26 mouse cellular contexts compared by ENCODE assay signal in the genomic region with DNA sequence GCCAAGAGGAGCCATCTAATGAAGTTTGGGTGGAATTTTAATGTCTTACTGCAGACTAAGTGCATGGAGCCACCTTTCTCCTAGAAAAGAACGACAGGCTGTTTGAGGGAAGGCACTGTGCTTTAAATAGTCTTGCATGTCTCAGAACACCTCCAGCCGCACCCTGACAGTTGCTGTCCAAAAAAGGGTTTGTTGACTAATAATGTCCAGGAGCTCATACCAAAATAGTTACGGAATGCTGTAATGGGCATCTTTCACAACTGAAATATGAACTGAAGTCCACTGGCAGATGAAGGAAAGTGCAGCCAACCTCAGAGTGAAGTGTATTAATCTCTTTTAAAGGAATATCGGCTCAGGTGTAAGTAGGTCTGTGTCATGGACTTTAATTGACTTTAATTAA. TPM values are rescaled to one million over a fixed set of nuclear protein-coding genes. Genes with fewer than 3 reads are reported as not detected.
DNase-seq lines count a peak whose midpoint lies in the region; ATAC-seq lines count a peak whose summit lies in the region.
"Had no signal": no experiment of that assay in that cellular context is flagged by ENCODE, and none has a peak within 500 bp of the region (broad histone marks: within the 10 kb centered on the region; RNA-seq: fewer than 3 reads in every experiment).

No protein-coding gene starts in this region.

- H3K9ac ChIP-seq in heart, embryonic 14.5 days (ENCODE audit: low read length), result no peak overlapping the region
- H3K9ac ChIP-seq: embryonic facial prominence, embryonic 15.5 days; forebrain, embryonic 15.5 days; hindbrain, embryonic 14.5 days; intestine, embryonic 15.5 days; kidney, embryonic 15.5 days had no signal

- no peak for DNase-seq in frontal cortex, adult 2 months (ENCODE audit: extremely low spot score in 1 of 2, low spot score in 1 of 2)
- no peak for DNase-seq in heart, embryonic 10.5 days (ENCODE audit: low spot score)
- no peak for DNase-seq in heart, adult 8-10 months (ENCODE audit: low spot score)
- peak; percentile 16 to 20 for DNase-seq in heart, postnatal 10 days
- DNase-seq in kidney, adult 9 months, result no peak
- no peak for DNase-seq in adipocyte (ENCODE audit: low spot score)
- DNase-seq: adrenal gland, postnatal 14 days; B cell, adult 2 months; cerebellum, adult 18-20 months; cerebellum, postnatal 10 days; embryo, embryonic 11 days; gastrocnemius, postnatal 14 days; kidney, adult 18-20 months had no signal

- H3K9me3 ChIP-seq in heart, embryonic 10.5 days, result no peaks in the 10 kb centered on the region
- H3K9me3 ChIP-seq in heart, embryonic 14.5 days (ENCODE audit: control insufficient read depth, low read length), result no peaks in the 10 kb centered on the region
- H3K9me3 ChIP-seq: embryonic facial prominence, embryonic 15.5 days; forebrain, embryonic 10.5 days; forebrain, embryonic 15.5 days; G1E; hindbrain, embryonic 10.5 days; intestine, embryonic 15.5 days; kidney, embryonic 15.5 days had no signal

- intact Hi-C loops in heart, postnatal 10 days (cut with DNase I), result no loop called here

- H3K4me3 ChIP-seq in heart, embryonic 10.5 days, result no peak overlapping the region
- H3K4me3 ChIP-seq in heart, embryonic 14.5 days (ENCODE audit: control insufficient read depth in 1 of 2, insufficient read depth in 1 of 2, low read depth in 1 of 2, low read length in 2 of 2), result no peak overlapping the region
- H3K4me3 ChIP-seq: embryonic facial prominence, embryonic 15.5 days; erythroblast, embryonic 14.5 days; forebrain, embryonic 10.5 days; forebrain, embryonic 15.5 days; hindbrain, embryonic 10.5 days; intestine, embryonic 15.5 days; kidney, embryonic 15.5 days had no signal

- H3K27ac ChIP-seq in heart, embryonic 10.5 days, result peak overlapping the region; percentile 75
- peak overlapping the region in 1 of 2 experiments; percentile 69; a peak in 3 of 4 replicates for H3K27ac ChIP-seq in heart, embryonic 14.5 days (replicated peaks in 1 of 2; ENCODE audit: control insufficient read depth in 1 of 2, insufficient read depth in 1 of 2, low read depth in 2 of 2, low read length in 2 of 2)
- H3K27ac ChIP-seq: embryonic facial prominence, embryonic 15.5 days; forebrain, embryonic 10.5 days; forebrain, embryonic 15.5 days; hindbrain, embryonic 10.5 days; hindbrain, embryonic 14.5 days; intestine, embryonic 15.5 days; kidney, embryonic 15.5 days had no signal

- H3K4me1 ChIP-seq in heart, embryonic 10.5 days, result peaks cover 5% of the 10 kb centered on the region; the same call in 1 of the 2 replicates
- peaks cover 0 to 13% of the 10 kb centered on the region in 2 experiments; a peak in 3 of 4 replicates for H3K4me1 ChIP-seq in heart, embryonic 14.5 days (ENCODE audit: control insufficient read depth in 2 of 2, insufficient read depth in 2 of 2, low read length in 2 of 2)
- H3K4me1 ChIP-seq: embryonic facial prominence, embryonic 15.5 days; forebrain, embryonic 15.5 days; hindbrain, embryonic 10.5 days; intestine, embryonic 15.5 days; kidney, embryonic 15.5 days had no signal

- peak; percentile 48 for ATAC-seq in frontal cortex, adult (ENCODE audit: low TSS enrichment)
- 0 out of 2 replicates have a peak, but pooled peaks have one; percentile 43 for ATAC-seq in heart, embryonic 14.5 days (ENCODE audit: insufficient number of reproducible peaks, insufficient read depth, low FRiP score, low read depth)
- ATAC-seq: CD4-positive, CD25-positive, alpha-beta regulatory T cell, adult 4 months; forebrain, embryonic 15.5 days; intestine, embryonic 15.5 days had no signal

- WGBS in heart, embryonic 10.5 days, result 41% methylated on average over 4 of the region's 4 CpGs
- WGBS in heart, embryonic 14.5 days, result 31% methylated on average over 4 of the region's 4 CpGs

- H3K36me3 ChIP-seq in heart, embryonic 10.5 days, result no peaks in the 10 kb centered on the region
- no peaks in the 10 kb centered on the region for H3K36me3 ChIP-seq in heart, embryonic 14.5 days (ENCODE audit: control insufficient read depth, insufficient read depth, low read length)
- H3K36me3 ChIP-seq: embryonic facial prominence, embryonic 15.5 days; forebrain, embryonic 10.5 days; forebrain, embryonic 15.5 days; G1E; hindbrain, embryonic 10.5 days; intestine, embryonic 15.5 days; kidney, embryonic 15.5 days had no signal

- H3K4me2 ChIP-seq in heart, embryonic 14.5 days (ENCODE audit: low read length), result peak overlapping the region; percentile 2; the same call in 1 of the 2 replicates
- H3K4me2 ChIP-seq: embryonic facial prominence, embryonic 15.5 days; forebrain, embryonic 15.5 days; hindbrain, embryonic 14.5 days; intestine, embryonic 15.5 days; kidney, embryonic 15.5 days had no signal

- no peaks in the 10 kb centered on the region for H3K27me3 ChIP-seq in heart, embryonic 10.5 days (ENCODE audit: insufficient read depth, poor library complexity, severe bottlenecking)
- H3K27me3 ChIP-seq in heart, embryonic 14.5 days (ENCODE audit: control insufficient read depth, insufficient read depth, low read length), result no peaks in the 10 kb centered on the region
- H3K27me3 ChIP-seq: embryonic facial prominence, embryonic 15.5 days; intestine, embryonic 15.5 days had no signal

RNA-seq across cellular contexts. Expression of a gene that starts 7.4 kb away (rescaled TPM):
- polyA plus RNA-seq in frontal cortex, adult 2 months (2012; rRNA removed), result 14.9 and 16.3 TPM in 2 replicates
- polyA plus RNA-seq in heart, embryonic 10.5 days (2016; fragmentation: Nextera tagmentation; extraction: Ambion mirVana), result 107 and 165 TPM in 2 replicates
- total RNA-seq in heart, adult 8-10 months (2022), result 10 to 100 TPM in 2 of 4 experiments, 1 to 10 TPM in 2; 8.2 to 11.9 (median 9.6) TPM
- polyA plus RNA-seq in heart, embryonic 14.5 days (2014; fragmentation: Nextera tagmentation; extraction: Ambion mirVana), result 57.2 and 58.8 TPM in 2 replicates
- total RNA-seq in heart, postnatal 10 days (2021), result 1 to 10 TPM; 4.1 to 4.9 TPM
- total RNA-seq: common myeloid progenitor, adult 5-6 weeks had no signal
- polyA plus RNA-seq: CD4-positive, CD25-positive, alpha-beta regulatory T cell, adult 4 months; erythroblast, embryonic 14.5 days; G1E had no signal

Comparison
In these comparisons a context has a peak if more than half of its experiments do, and no peak if none do; other contexts are left out.
1. DNase-seq: peak in heart, postnatal 10 days (2 of 2); none in frontal cortex, adult 2 months (0 of 2), heart, embryonic 10.5 days (single experiment), heart, adult 8-10 months (single experiment), kidney, adult 9 months (single experiment) and adipocyte (single experiment).